Mouse (Mus musculus): ENCODE measurements around the gene Dlat.

GRCm38 (mm10) chr9:50603189-50603997 lies 56.2 kb downstream of the Dlat start, which contains the start of the genes Sdhd and Timm8b:
- TF ChIP-seq CTCF (conservative IDR thresholded peaks at IDR 0.05; ENCODE audit: low read length) (no peak), NANOG (IDR thresholded peaks at IDR 0.05; ENCODE audit: borderline replicate concordance, low read length) (0 out of 2 replicates have a peak, but pooled peaks have one; percentile 7)
